Mouse (Mus musculus): ENCODE data around the gene Zfp423.

GRCm38 (mm10) chr8:87734902-87735301 lies 224.5 kb downstream of the Zfp423 start:
- no peak for TF ChIP-seq CTCF (IDR thresholded peaks at IDR 0.05)
- TF ChIP-seq EP300 (IDR thresholded peaks at IDR 0.05) = no peak

Data from lung, postnatal 0 days (tissue).